Mouse (Mus musculus): ENCODE results near the gene Aldh9a1. TPM values are rescaled to one million over a fixed set of nuclear protein-coding genes. Genes with fewer than 3 reads are reported as not detected.

Aldh9a1 gene
- polyA plus RNA-seq, 1 experiment = 171 TPM

- TF ChIP-seq POLR2A (IDR thresholded peaks at IDR 0.05; ENCODE audit: low read depth, low read length) (no peak), CTCF (conservative IDR thresholded peaks at IDR 0.05; ENCODE audit: insufficient read depth, insufficient read length, low read depth, low read length) (no peak)
- no peak overlapping the region for H3K4me3 ChIP-seq (ENCODE audit: insufficient read depth, low read depth, low read length)
- no peak for DNase-seq
These were observed 37.4 kb upstream of the Aldh9a1 start for GRCm38 (mm10) chr1:167312367-167312766.

GRCm38 (mm10) chr1:167313220-167313619, 36.6 kb upstream of the Aldh9a1 start:
- Histone ChIP-seq H3K4me1 (ENCODE audit: control insufficient read depth, insufficient read depth, low read length) (peaks cover 4% of the 10 kb centered on the region; the same call in 1 of the 2 replicates), H3K4me3 (ENCODE audit: insufficient read depth, low read depth, low read length) (no peak overlapping the region), H3K27me3 (replicated peaks; ENCODE audit: control insufficient read depth, insufficient read depth, low read length) (no peaks in the 10 kb centered on the region), H3K36me3 (ENCODE audit: control insufficient read depth, insufficient read depth, low read length) (no peaks in the 10 kb centered on the region), H3K27ac (ENCODE audit: insufficient read depth, low read depth, low read length) (no peak overlapping the region)
- no peak for DNase-seq
- TF ChIP-seq POLR2A (IDR thresholded peaks at IDR 0.05; ENCODE audit: low read depth, low read length) = no peak
- peak; percentile 37 for TF ChIP-seq CTCF (conservative IDR thresholded peaks at IDR 0.05; ENCODE audit: insufficient read depth, insufficient read length, low read depth, low read length)
- WGBS = 81% methylated on average over 4 of the region's 4 CpGs

More at GRCm38 (mm10) chr1:167312367-167312766, 37.4 kb upstream of the Aldh9a1 start:
- H3K36me3 ChIP-seq (ENCODE audit: control insufficient read depth, insufficient read depth, low read length) = no peaks in the 10 kb centered on the region
- no peaks in the 10 kb centered on the region for H3K27me3 ChIP-seq (replicated peaks; ENCODE audit: control insufficient read depth, insufficient read depth, low read length)
- no peak overlapping the region for H3K27ac ChIP-seq (ENCODE audit: insufficient read depth, low read depth, low read length)
- peaks cover 7% of the 10 kb centered on the region; the same call in 1 of the 2 replicates for H3K4me1 ChIP-seq (ENCODE audit: control insufficient read depth, insufficient read depth, low read length)

- Histone ChIP-seq H3K36me3 (ENCODE audit: control insufficient read depth, insufficient read depth, low read length) (peaks cover 8% of the 10 kb centered on the region), H3K4me1 (ENCODE audit: control insufficient read depth, insufficient read depth, low read length) (no peaks in the 10 kb centered on the region)
These were observed 28.1 kb upstream of the Aldh9a1 start for GRCm38 (mm10) chr1:167321691-167322090.

GRCm38 (mm10) chr1:167328776-167329175, 21.0 kb upstream of the Aldh9a1 start:
- Histone ChIP-seq H3K27ac (ENCODE audit: insufficient read depth, low read depth, low read length) (no peak overlapping the region), H3K4me3 (ENCODE audit: insufficient read depth, low read depth, low read length) (no peak overlapping the region), H3K4me1 (ENCODE audit: control insufficient read depth, insufficient read depth, low read length) (no peaks in the 10 kb centered on the region), H3K36me3 (ENCODE audit: control insufficient read depth, insufficient read depth, low read length) (peaks cover 5% of the 10 kb centered on the region), H3K27me3 (replicated peaks; ENCODE audit: control insufficient read depth, insufficient read depth, low read length) (no peaks in the 10 kb centered on the region)
- DNase-seq = no peak
- WGBS = 74% methylated on average over 6 of the region's 6 CpGs
- no peak for TF ChIP-seq POLR2A (IDR thresholded peaks at IDR 0.05; ENCODE audit: low read depth, low read length)
- no peak for TF ChIP-seq CTCF (conservative IDR thresholded peaks at IDR 0.05; ENCODE audit: insufficient read depth, insufficient read length, low read depth, low read length)

More at GRCm38 (mm10) chr1:167321691-167322090, 28.1 kb upstream of the Aldh9a1 start:
- DNase-seq = no peak
- H3K4me3 ChIP-seq (ENCODE audit: insufficient read depth, low read depth, low read length) = no peak overlapping the region
- TF ChIP-seq POLR2A (IDR thresholded peaks at IDR 0.05; ENCODE audit: low read depth, low read length) = no peak
- no peak for TF ChIP-seq CTCF (conservative IDR thresholded peaks at IDR 0.05; ENCODE audit: insufficient read depth, insufficient read length, low read depth, low read length)
- H3K27ac ChIP-seq (ENCODE audit: insufficient read depth, low read depth, low read length) = no peak overlapping the region
- WGBS = 99% methylated on average over 6 of the region's 6 CpGs
- H3K27me3 ChIP-seq (replicated peaks; ENCODE audit: control insufficient read depth, insufficient read depth, low read length) = no peaks in the 10 kb centered on the region

- no peaks in the 10 kb centered on the region for H3K4me1 ChIP-seq (ENCODE audit: control insufficient read depth, insufficient read depth, low read length)
- no peak overlapping the region for H3K27ac ChIP-seq (ENCODE audit: insufficient read depth, low read depth, low read length)
- WGBS = 91% methylated on average over 8 of the region's 8 CpGs
- TF ChIP-seq POLR2A (IDR thresholded peaks at IDR 0.05; ENCODE audit: low read depth, low read length) (no peak), CTCF (conservative IDR thresholded peaks at IDR 0.05; ENCODE audit: insufficient read depth, insufficient read length, low read depth, low read length) (no peak)
- no peaks in the 10 kb centered on the region for H3K27me3 ChIP-seq (replicated peaks; ENCODE audit: control insufficient read depth, insufficient read depth, low read length)
- H3K4me3 ChIP-seq (ENCODE audit: insufficient read depth, low read depth, low read length) = no peak overlapping the region
- DNase-seq = no peak
- peaks cover 5% of the 10 kb centered on the region for H3K36me3 ChIP-seq (ENCODE audit: control insufficient read depth, insufficient read depth, low read length)
These were observed 18.7 kb upstream of the Aldh9a1 start for GRCm38 (mm10) chr1:167331106-167331505.

DNA sequence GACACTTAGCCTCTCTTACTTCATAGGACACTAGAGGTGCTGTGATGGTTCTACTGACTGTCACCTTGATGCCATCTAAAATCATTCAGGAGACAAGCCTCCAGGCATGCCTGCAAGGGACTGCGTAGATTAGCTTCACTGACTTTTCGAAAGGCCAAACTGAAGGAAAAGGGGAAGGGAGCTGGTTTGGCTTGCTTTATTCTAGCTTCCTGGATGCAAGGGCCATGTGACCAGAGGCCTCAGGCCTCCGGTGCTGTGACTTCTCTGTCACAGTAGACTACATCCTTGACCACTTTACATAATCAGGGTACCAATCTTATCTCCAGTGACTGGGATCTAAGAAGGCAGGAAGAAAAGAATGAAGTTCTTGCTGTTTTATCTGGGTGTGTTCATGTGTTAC, 13.4 kb upstream of the Aldh9a1 start:
- 84% methylated on average over 3 of the region's 3 CpGs for WGBS
- DNase-seq = no peak
- H3K27ac ChIP-seq (ENCODE audit: insufficient read depth, low read depth, low read length) = no peak overlapping the region

GRCm38 (mm10) chr1:167337463-167338095, 12.2 kb upstream of the Aldh9a1 start:
- H3K27ac ChIP-seq (ENCODE audit: insufficient read depth, low read depth, low read length) = no peak overlapping the region
- H3K36me3 ChIP-seq (ENCODE audit: control insufficient read depth, insufficient read depth, low read length) = no peaks in the 10 kb centered on the region
- H3K4me1 ChIP-seq (ENCODE audit: control insufficient read depth, insufficient read depth, low read length) = no peaks in the 10 kb centered on the region
- TF ChIP-seq CTCF (conservative IDR thresholded peaks at IDR 0.05; ENCODE audit: insufficient read depth, insufficient read length, low read depth, low read length) = peak; percentile 88
- no peak for TF ChIP-seq POLR2A (IDR thresholded peaks at IDR 0.05; ENCODE audit: low read depth, low read length)
- no peaks in the 10 kb centered on the region for H3K27me3 ChIP-seq (replicated peaks; ENCODE audit: control insufficient read depth, insufficient read depth, low read length)
- DNase-seq = peak; percentile 84
- H3K4me3 ChIP-seq (ENCODE audit: insufficient read depth, low read depth, low read length) = no peak overlapping the region
- 16% methylated on average over 12 of the region's 12 CpGs for WGBS

More for the DNA sequence above, 13.4 kb upstream of the Aldh9a1 start:
- no peak for TF ChIP-seq CTCF (conservative IDR thresholded peaks at IDR 0.05; ENCODE audit: insufficient read depth, insufficient read length, low read depth, low read length)
- no peak for TF ChIP-seq POLR2A (IDR thresholded peaks at IDR 0.05; ENCODE audit: low read depth, low read length)
- Histone ChIP-seq H3K4me1 (ENCODE audit: control insufficient read depth, insufficient read depth, low read length) (no peaks in the 10 kb centered on the region), H3K36me3 (ENCODE audit: control insufficient read depth, insufficient read depth, low read length) (no peaks in the 10 kb centered on the region), H3K4me3 (ENCODE audit: insufficient read depth, low read depth, low read length) (no peak overlapping the region), H3K27me3 (replicated peaks; ENCODE audit: control insufficient read depth, insufficient read depth, low read length) (no peaks in the 10 kb centered on the region)

Measured in kidney, adult 2 months (tissue).